Mouse (Mus musculus): ENCODE data around the gene Frs2.

Frs2 gene

GRCm38 (mm10) chr10:117103854-117104598 is 44.3 kb downstream of the Frs2 start:
- no peak for DNase-seq

DNA sequence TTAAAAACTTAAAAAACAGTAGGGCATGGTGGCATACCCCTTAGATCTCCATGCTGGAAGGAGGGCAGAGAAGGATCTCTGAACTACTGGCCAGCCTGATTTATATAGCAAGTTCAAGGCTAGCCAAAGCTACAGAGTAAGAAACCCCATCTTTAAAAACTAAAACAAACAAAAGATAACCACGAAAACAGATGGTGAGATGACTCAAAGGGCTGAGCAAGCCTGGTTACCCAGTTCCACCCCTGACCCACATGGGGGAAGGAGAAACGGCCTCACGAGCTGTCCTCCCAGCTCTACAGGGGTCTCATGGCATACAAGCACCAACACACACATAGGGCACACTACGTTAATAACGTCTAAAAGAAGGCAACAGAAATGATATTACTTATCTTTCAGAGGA is 48.2 kb downstream of the Frs2 start:
- no peak for DNase-seq

- DNase-seq = no peak
Measured at GRCm38 (mm10) chr10:117097116-117097698, 51.1 kb downstream of the Frs2 start.

DNA sequence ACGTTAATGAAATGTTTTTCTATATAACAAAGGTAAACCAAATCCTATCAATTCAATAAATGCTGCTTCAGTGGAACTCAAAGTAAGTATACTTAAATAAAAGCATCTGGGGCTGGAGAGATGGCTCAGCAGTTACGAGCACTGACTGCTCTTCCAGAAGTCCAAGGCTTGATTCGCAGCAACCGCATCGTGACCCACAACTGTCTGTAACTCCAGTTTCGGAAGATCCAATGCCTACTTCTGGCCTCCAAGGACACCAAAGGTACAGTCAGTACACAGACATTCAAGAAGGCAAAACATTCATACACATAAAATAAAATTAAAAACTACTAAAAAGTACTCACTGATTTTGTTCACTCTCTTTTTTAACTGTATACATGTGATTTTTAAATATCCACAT is 52.2 kb downstream of the Frs2 start:
- no peak for DNase-seq

GRCm38 (mm10) chr10:117094504-117095329 is 53.6 kb downstream of the Frs2 start:
- peak; percentile 43 to 64 for DNase-seq

- DNase-seq = no peak
Measured at GRCm38 (mm10) chr10:117089628-117090027, 58.7 kb downstream of the Frs2 start.

GRCm38 (mm10) chr10:117081914-117082359 is 66.4 kb downstream of the Frs2 start:
- no peak for DNase-seq

DNA sequence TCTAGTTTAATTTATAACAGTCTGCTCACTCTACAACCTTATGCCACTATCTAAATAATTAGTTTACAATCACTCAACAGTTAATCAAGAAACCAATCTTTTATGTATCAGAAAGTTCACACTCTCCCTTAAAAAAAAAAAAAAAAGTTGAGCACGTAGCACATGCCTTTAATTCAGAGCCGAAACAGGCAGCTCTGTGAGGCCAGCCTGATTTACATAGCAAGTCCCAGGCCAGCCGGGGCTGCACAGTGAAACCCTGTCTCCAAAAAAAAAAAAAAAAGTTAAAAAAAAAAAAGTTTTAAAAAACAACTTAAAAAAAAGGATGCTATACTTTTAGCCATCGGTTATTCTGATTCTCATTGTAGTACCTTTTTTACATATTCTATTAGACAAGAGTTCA is 67.0 kb downstream of the Frs2 start:
- no peak for DNase-seq

- DNase-seq = peak; percentile 64 to 74
Measured at GRCm38 (mm10) chr10:117078284-117078683, 70.0 kb downstream of the Frs2 start.

GRCm38 (mm10) chr10:117073176-117073575 is 75.2 kb downstream of the Frs2 start:
- DNase-seq = no peak

DNA sequence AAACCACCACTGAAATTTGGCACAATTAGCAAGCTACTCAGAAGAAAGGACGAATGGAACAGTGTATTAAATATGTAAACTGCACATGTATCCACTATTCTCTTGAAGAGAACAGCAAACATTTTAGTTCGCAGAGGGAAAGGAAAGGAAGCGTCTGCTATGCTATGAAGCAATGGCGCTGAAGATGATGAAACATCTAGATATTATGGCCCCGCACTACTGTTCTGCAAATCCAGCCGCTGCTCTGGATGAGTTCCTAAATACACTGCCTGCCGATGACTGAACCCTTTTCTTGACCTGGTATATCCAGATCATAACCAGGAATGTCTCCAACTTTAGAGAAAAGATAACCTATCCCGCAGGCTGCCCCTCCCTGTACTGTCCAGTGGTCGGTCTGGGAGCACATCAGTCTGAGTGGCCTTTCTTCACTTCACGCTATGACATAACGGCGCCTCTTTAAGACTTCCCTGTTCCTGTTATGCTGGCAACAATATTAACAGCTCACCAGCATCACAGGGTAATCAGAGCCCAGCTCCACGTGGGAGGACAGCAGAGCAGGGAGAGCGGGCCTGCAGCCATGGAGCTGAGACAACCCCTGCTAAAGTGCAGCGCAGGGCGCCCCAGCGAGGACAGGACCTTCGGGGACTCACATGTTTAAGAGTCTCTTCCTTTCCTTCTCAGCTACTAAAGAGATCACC is 76.0 kb downstream of the Frs2 start:
- DNase-seq = no peak

DNA sequence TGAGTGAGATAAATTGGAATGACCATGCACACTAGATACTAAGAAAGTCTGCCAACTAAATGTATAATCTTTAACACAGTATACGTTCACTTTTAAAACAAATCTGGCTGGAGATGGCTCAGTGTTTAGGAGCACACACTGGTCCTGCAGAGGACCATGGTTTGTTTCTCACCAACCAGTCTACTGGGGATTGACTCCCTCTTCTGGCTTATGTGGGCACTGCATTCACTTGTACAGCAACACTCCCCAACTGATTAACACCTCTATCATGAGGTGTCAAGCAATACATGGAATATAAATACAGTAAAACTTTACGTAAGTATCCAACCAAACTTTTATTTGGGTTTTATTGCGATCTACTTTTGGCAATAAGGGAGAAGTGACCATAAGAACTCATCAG is 79.2 kb downstream of the Frs2 start:
- no peak for DNase-seq

- DNase-seq = peak in 1 of 2 experiments; percentile 20
Measured at GRCm38 (mm10) chr10:117064076-117064475, 84.3 kb downstream of the Frs2 start.

GRCm38 (mm10) chr10:117063254-117064021 is 84.9 kb downstream of the Frs2 start, which contains the start of gene Cct2:
Cct2 (minus strand) TSS chr10:117063814.
- DNase-seq = peak; percentile 95 to 97

- no peak for DNase-seq
Measured at GRCm38 (mm10) chr10:117062894-117063253, 85.5 kb downstream of the Frs2 start.

DNA sequence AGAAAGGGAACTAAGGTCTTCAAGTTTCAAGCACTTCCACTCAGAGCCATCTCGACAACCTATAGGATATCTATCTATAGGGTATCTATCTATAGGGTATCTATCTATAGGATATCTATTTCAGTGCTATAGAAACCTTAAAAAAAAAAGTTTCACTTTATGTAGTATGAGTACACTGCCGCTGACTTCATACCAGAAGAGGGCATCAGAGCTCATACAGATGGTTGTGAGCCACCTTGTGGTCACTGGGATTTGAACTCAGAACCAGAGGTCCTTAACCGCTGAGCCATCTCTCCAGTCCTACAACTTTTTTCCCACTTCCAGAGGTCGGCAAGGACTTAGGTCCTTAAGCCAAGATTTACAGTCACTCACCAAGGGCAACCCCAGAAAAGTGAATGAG is 92.7 kb downstream of the Frs2 start:
- DNase-seq = no peak

GRCm38 (mm10) chr10:117049961-117050597 is 98.3 kb downstream of the Frs2 start:
- DNase-seq = no peak

DNA sequence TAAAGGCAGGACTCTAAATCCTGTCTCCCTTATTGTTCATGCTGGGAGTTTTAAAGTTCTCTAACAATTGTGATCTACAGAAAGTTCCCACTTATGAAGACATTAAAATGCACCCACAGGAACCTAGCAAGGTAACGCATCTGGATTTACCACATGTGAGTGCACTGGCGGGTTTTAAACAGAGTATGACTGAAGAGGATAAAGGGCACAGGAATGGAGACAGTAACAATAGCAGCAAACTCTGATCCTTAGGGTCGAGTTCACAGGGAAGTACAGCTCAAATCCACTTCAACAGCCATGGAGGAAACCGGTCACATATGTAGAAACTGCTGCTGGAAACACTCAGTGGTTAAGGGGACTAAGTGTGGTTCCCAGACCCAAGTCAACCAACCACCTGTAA is 99.1 kb downstream of the Frs2 start:
- no peak for DNase-seq

DNA sequence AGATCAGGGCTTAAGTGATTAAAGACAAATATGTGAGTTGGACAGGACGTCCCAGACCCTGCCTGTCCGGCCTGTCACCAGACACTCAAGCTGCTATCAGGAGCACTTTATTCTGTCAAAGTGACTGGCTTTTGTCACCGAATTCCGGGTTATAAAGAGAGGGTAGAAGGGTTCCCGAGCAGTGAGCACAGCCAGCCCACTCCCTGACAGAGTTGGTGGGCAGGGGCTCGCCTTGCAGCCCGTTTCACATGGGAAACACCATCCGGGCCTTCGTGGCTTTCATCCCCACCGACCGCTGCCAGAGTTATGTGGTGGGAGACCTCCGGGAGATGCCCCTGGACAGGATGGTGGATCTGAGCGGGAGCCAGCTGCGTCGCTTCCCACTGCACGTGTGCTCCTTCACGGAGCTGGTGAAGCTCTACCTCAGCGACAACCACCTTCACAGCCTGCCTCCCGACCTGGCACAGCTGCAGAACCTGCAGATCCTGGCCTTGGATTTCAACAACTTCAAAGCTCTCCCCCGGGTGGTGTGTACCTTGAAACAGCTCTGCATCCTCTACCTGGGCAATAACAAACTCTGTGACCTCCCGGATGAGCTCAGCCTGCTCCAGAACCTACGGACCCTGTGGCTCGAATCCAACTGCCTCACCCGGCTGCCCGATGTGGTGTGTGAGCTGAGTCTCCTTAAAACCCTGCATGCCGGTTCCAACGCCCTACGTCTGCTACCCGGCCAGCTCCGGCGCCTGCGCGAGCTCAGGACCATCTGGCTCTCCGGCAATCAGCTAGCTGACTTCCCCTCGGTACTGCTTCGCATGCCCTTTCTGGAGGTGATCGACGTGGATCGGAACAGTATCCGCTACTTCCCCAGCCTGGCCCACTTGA is 102.9 kb downstream of the Frs2 start, which contains the start of gene Lrrc10:
Gene Lrrc10, plus strand, starts transcription at position 167 of the 882 bp plus-strand sequence.
- peak; percentile 16 to 38 for DNase-seq

- DNase-seq = peak in 1 of 2 experiments; percentile 31
Measured at GRCm38 (mm10) chr10:117043497-117044166, 104.7 kb downstream of the Frs2 start.

Measured in kidney, postnatal 4 days (tissue).